Mouse (Mus musculus) ES-E14 (cell line): ENCODE data around the gene Cep55. TPM values are rescaled to one million over a fixed set of nuclear protein-coding genes. Genes with fewer than 3 reads are reported as not detected.

Experiments
- DNase-seq: peaks from one replicate; pipeline ENCODE4 v3.0.0-alpha.2; 2013; ENCODE audit warnings: low read depth, low spot score
- H3K27ac ChIP-seq: 2 replicates; pipeline ENCODE4 v1.5.1; 2012; ENCODE audit warnings: low read depth, mild to moderate bottlenecking, low read length, moderate library complexity, mixed read lengths; ENCODE audit not compliant: poor library complexity, insufficient read depth, severe bottlenecking
- H3K36me3 ChIP-seq: 2 replicates; pipeline ENCODE4 v1.6.1; 2012; ENCODE audit warnings: mild to moderate bottlenecking, low read length, moderate library complexity, mixed read lengths; ENCODE audit not compliant: control insufficient read depth, poor library complexity, insufficient read depth, severe bottlenecking
- H3K4me1 ChIP-seq, 2 experiments: fragments of 150-350 bp in 1 of 2; sonication (generic) in 1 of 2; 2 replicates each; pipeline ENCODE4 v1.6.1; 2012; ENCODE audit warnings: low read length in 2 of 2, mild to moderate bottlenecking in 1 of 2, mixed read lengths in 1 of 2; ENCODE audit not compliant: control insufficient read depth in 2 of 2, insufficient read depth in 2 of 2, poor library complexity in 1 of 2
- H3K4me3 ChIP-seq, 2 experiments: fragments of 150-350 bp in 1 of 2; sonication (generic) in 1 of 2; 2 replicates each; pipeline ENCODE4 v1.5.1; 2012; ENCODE audit warnings: low read length in 2 of 2, low read depth in 1 of 2, mild to moderate bottlenecking in 1 of 2, mixed read lengths in 1 of 2; ENCODE audit not compliant: insufficient read depth in 1 of 2, poor library complexity in 1 of 2, severe bottlenecking in 1 of 2
- H3K9ac ChIP-seq: 2 replicates; pipeline ENCODE4 v1.6.1; 2012; ENCODE audit warnings: low read depth, mild to moderate bottlenecking, low read length, mixed read lengths; ENCODE audit not compliant: poor library complexity, insufficient read depth, severe bottlenecking
- H3K9me3 ChIP-seq: fragments of 150-350 bp; sonication (generic); 2 replicates; pipeline ENCODE4 v1.6.1; 2012; ENCODE audit warnings: low read depth, mild to moderate bottlenecking, low read length; ENCODE audit not compliant: control insufficient read depth, insufficient read depth
- CHD2 ChIP-seq: IDR thresholded peaks from 2 replicates; pipeline ENCODE4 v1.6.1; 2014; ENCODE audit warnings: mild to moderate bottlenecking, low read depth, low read length, inconsistent platforms
- HCFC1 ChIP-seq: IDR thresholded peaks from 2 replicates; pipeline ENCODE4 v1.6.1; 2012; ENCODE audit warnings: low read length, inconsistent platforms, borderline replicate concordance; ENCODE audit not compliant: insufficient read depth
- MAFK ChIP-seq: IDR thresholded peaks from 2 replicates; pipeline ENCODE4 v1.6.1; 2014; ENCODE audit warnings: mild to moderate bottlenecking, low read depth, low read length, inconsistent platforms; ENCODE audit not compliant: insufficient read depth
- ZC3H11A ChIP-seq: IDR thresholded peaks from 2 replicates; pipeline ENCODE4 v1.6.1; 2012; ENCODE audit warnings: low read depth, mild to moderate bottlenecking, inconsistent platforms, low read length, borderline replicate concordance
- ZNF384 ChIP-seq: IDR thresholded peaks from 2 replicates; pipeline ENCODE4 v1.6.1; 2012; ENCODE audit warnings: low read depth, low read length, inconsistent platforms
- in situ Hi-C, 2 experiments: fragments of 600-800 bp; cut with MboI; formaldehyde crosslinking; loops; one replicate each; pipeline ENCODE4 v1.15.1; 2025; ENCODE audit warnings: low sequenced_read_pairs in 2 of 2, inconsistent platforms in 1 of 2; ENCODE audit not compliant: unreplicated experiment in 2 of 2
- total RNA-seq: library from RNA; depleted of rRNA; stranded (reverse); fragments of 300-350 nt; gene quantifications from 2 replicates; pipeline ENCODE4 v1.2.3, GENCODE M21; 2012

Cep55 gene
- total RNA-seq, 1 experiment: 43.5 TPM

DNA sequence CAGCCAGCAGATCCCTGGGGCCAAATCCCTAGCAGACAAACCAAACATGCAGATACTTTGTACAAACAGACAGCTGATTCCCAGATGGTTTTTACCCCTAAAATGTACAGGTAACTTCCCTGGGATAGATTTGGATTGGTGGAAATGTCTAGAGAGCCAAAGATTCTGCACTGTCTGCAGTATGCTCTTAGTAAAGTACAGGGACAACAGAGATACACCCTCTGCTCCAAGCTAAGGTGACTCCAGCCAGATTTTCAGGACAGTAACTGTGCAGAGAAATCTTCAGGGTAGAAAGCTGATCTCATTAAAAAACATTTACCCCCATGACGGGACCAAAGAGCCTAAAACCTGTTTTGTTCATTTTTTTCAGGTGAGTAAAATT, 38.9 kb upstream of the Cep55 start:
- Histone ChIP-seq H3K9me3 (no peaks in the 10 kb centered on the region), H3K27ac (no peak overlapping the region; the same call in 1 of the 2 replicates), H3K4me3 (no peak overlapping the region), H3K9ac (no peak overlapping the region), H3K4me1 (peaks cover 0 to 2% of the 10 kb centered on the region in 2 experiments; a peak in 1 of 4 replicates), H3K36me3 (no peaks in the 10 kb centered on the region)
- TF ChIP-seq HCFC1 (no peak), ZC3H11A (no peak), ZNF384 (no peak), CHD2 (no peak)
- no peak for DNase-seq
- in situ Hi-C loops: no loop called here

DNA sequence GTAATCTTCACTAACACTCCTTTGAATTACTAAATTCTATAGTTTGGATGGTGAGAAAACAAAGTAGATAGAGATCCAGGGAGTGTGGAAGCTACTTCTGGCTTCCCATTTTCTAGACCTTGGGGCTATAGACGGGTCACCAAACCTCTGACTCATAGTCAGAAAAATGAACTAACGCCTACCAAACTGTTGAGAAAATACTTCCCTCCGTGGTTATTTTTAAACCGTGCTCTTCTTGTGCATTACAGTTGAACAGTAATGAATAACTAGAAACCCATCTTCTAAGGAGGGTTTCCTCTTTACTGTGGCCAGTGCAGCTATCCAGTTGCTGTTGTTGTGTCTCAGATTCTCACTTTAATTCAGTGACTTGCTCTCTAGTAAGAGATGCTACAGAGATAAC, 32.1 kb upstream of the Cep55 start:
- Histone ChIP-seq H3K4me3 (no peak overlapping the region), H3K27ac (no peak overlapping the region), H3K36me3 (no peaks in the 10 kb centered on the region; the same call in 1 of the 2 replicates), H3K9me3 (no peaks in the 10 kb centered on the region), H3K4me1 (peaks cover 5 to 13% of the 10 kb centered on the region in 2 experiments; a peak in 3 of 4 replicates), H3K9ac (no peak overlapping the region)
- in situ Hi-C loops: no loop called here
- no peak for DNase-seq
- TF ChIP-seq CHD2 (no peak), ZC3H11A (no peak), ZNF384 (no peak), MAFK (no peak), HCFC1 (no peak)

DNA sequence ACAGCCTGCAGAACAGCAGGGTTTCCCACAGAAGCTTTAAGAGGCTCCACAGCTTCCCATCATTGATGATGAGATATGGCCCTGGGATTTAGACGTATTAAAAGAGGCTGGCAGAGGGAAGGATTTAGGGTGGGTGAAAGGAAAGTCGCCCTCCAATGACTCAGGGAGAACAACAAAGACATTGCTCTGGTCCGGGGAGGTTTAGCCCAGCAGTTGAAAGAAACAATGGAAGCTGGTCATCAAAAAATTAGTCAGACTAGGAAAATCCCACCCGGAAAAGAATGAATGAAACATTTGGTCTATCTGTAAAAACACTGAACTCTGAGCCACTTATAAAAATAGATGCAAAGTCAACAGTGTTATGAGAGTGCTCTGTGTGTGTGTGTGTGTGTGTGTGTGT, 31.2 kb upstream of the Cep55 start:
- DNase-seq: no peak
- H3K27ac ChIP-seq: no peak overlapping the region
- TF ChIP-seq HCFC1 (no peak), ZC3H11A (no peak), MAFK (no peak), ZNF384 (no peak)
- peaks cover 7 to 13% of the 10 kb centered on the region in 2 experiments; a peak in 3 of 4 replicates for H3K4me1 ChIP-seq
- H3K36me3 ChIP-seq: no peaks in the 10 kb centered on the region; the same call in 1 of the 2 replicates
- no peaks in the 10 kb centered on the region for H3K9me3 ChIP-seq
- in situ Hi-C loops: no loop called here
- H3K9ac ChIP-seq: no peak overlapping the region
- no peak overlapping the region for H3K4me3 ChIP-seq

DNA sequence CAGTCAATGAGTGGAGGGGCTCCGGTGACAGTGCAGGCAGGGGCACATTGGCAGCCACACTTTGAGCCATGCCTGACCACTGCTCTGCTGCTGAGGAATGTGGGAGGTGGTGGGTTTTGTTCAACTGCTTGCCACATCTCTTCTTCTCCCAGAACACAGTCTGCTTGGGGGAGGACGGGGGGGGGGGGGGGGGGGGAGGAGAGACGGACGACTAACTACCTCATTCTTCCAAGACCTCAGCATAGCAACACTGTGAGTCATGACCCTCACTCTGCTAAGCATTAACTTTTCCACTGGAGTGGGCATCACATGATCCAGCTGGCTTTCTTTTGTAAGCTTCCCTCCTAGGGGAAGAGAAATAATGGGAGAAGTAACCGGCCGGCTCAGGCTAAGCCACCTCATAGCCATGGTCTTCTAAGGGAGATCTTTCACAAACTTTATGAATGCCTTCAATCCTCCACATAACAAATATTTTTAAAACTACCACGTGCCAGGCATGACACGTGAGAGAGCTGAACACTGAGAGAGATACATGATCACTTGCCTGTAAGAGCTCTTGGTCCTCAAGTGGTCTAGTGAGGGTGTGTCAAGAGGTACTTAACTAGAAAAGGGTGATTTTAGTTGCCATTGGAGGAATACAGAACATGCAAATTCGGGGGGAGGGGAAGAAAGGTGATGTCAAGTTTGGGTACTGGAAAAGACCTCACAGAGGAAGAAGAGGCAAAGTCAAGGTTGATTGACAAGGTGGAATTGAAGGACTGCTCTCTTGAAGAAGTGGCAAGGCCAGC, 29.4 kb upstream of the Cep55 start:
- H3K36me3 ChIP-seq: no peaks in the 10 kb centered on the region; the same call in 1 of the 2 replicates
- no peaks in the 10 kb centered on the region for H3K9me3 ChIP-seq
- in situ Hi-C loops: no loop called here
- peaks cover 7 to 13% of the 10 kb centered on the region in 2 experiments; a peak in 3 of 4 replicates for H3K4me1 ChIP-seq
- H3K27ac ChIP-seq: no peak overlapping the region
- DNase-seq: no peak
- no peak overlapping the region for H3K4me3 ChIP-seq
- no peak overlapping the region for H3K9ac ChIP-seq
- TF ChIP-seq HCFC1 (no peak), CHD2 (0 out of 2 replicates have a peak, but pooled peaks have one; percentile 24)

DNA sequence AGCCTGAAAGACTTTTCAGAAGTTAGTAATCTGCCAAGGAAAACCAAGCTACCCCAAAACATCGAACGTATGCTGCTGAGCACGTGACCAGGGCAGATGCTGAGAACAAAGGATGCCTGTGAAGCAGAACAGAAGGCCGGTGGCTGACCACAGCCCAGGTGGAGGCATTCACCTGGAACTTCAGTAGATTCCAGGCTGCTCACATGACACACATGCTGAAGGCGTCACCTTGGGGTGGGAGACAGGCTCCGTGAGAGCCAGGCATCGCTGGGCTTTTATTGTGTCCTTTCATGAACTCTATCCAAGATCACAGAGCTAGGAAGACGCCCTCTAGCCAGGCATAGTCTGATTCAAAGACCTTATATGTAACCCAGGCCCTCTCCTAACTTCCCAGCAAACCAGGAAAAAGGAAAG, 28.6 kb upstream of the Cep55 start:
- no peak overlapping the region for H3K9ac ChIP-seq
- no peak for DNase-seq
- no peaks in the 10 kb centered on the region; the same call in 1 of the 2 replicates for H3K36me3 ChIP-seq
- H3K4me3 ChIP-seq: no peak overlapping the region
- TF ChIP-seq HCFC1 (no peak), ZC3H11A (no peak), ZNF384 (no peak), MAFK (no peak), CHD2 (no peak)
- in situ Hi-C loops: no loop called here
- peaks cover 7 to 13% of the 10 kb centered on the region in 2 experiments; a peak in 3 of 4 replicates for H3K4me1 ChIP-seq
- H3K27ac ChIP-seq: no peak overlapping the region
- H3K9me3 ChIP-seq: no peaks in the 10 kb centered on the region
